Mouse (Mus musculus): Measurements from ENCODE around the gene Tmub1.
A peak's percentile ranks its signal among the peaks of the same experiment; 100 is the strongest.
"Not testable (repeated sequence)": the region's sequence is repeated elsewhere in the genome, so short reads cannot be mapped to it uniquely, and the experiment has no call there.

The Tmub1 gene

GRCm38 (mm10) chr5:24423129-24424003, 24.3 kb downstream of the Tmub1 start, which contains the start of the genes Cdk5 and Slc4a2:
TSS of gene Cdk5 (minus strand) at chr5:24423530.
TSS of gene Slc4a2 (plus strand) at chr5:24423837.
- DNase-seq: peak; percentile 99

GRCm38 (mm10) chr5:24420381-24420780, 27.3 kb downstream of the Tmub1 start:
- no peak for DNase-seq

GRCm38 (mm10) chr5:24417587-24417986, 30.1 kb downstream of the Tmub1 start:
- DNase-seq: no peak

GRCm38 (mm10) chr5:24416222-24416736, 31.4 kb downstream of the Tmub1 start:
- peak; percentile 81 for DNase-seq

GRCm38 (mm10) chr5:24413938-24414337, 33.7 kb downstream of the Tmub1 start:
- no peak for DNase-seq

- no peak for DNase-seq
Measured at GRCm38 (mm10) chr5:24413042-24413693, 34.5 kb downstream of the Tmub1 start, which contains the start of gene Asic3. TSS of gene Asic3 (plus strand) at chr5:24413392.

- DNase-seq: no peak
Measured at GRCm38 (mm10) chr5:24412063-24412462, 35.6 kb downstream of the Tmub1 start.

GRCm38 (mm10) chr5:24409466-24409865, 38.2 kb downstream of the Tmub1 start:
- DNase-seq: no peak

- no peak for DNase-seq
Measured at GRCm38 (mm10) chr5:24408651-24409050, 39.0 kb downstream of the Tmub1 start.

- DNase-seq: no peak
Measured at GRCm38 (mm10) chr5:24405389-24405876, 42.2 kb downstream of the Tmub1 start.

- no peak for DNase-seq
Measured at GRCm38 (mm10) chr5:24404594-24405360, 42.9 kb downstream of the Tmub1 start.

- no peak for DNase-seq
Measured at GRCm38 (mm10) chr5:24401969-24402368, 45.7 kb downstream of the Tmub1 start.

GRCm38 (mm10) chr5:24400911-24401605, 46.6 kb downstream of the Tmub1 start:
- DNase-seq: no peak

- DNase-seq: no peak
Measured at GRCm38 (mm10) chr5:24400362-24400761, 47.3 kb downstream of the Tmub1 start.

GRCm38 (mm10) chr5:24399686-24400085, 48.0 kb downstream of the Tmub1 start:
- DNase-seq: no peak

GRCm38 (mm10) chr5:24396254-24396653, 51.4 kb downstream of the Tmub1 start:
- not testable (repeated sequence) for DNase-seq
